Mouse (Mus musculus) frontal cortex, adult 2 months (tissue): ENCODE results near the gene Hps4. TPM values are rescaled to one million over a fixed set of nuclear protein-coding genes. Genes with fewer than 3 reads are reported as not detected.
A peak's percentile ranks its signal among the peaks of the same experiment; 100 is the strongest.
"Not testable (repeated sequence)": the region's sequence is repeated elsewhere in the genome, so short reads cannot be mapped to it uniquely, and the experiment has no call there.

Experiments used
- DNase-seq, 2 experiments: peaks; one replicate each; pipeline ENCODE4 v3.0.0; 2022; ENCODE audit warnings: low spot score in 1 of 2; ENCODE audit errors: extremely low spot score in 1 of 2
- polyA plus RNA-seq: library from polyadenylated mRNA; depleted of rRNA; stranded (reverse); fragments of >200 nt; gene quantifications from 2 replicates; pipeline ENCODE4 v1.2.3, GENCODE M21; 2012; rRNA removed

Hps4 gene
- polyA plus RNA-seq, 1 experiment = 41.4 TPM

GRCm38 (mm10) chr5:112394779-112395443, 52.0 kb downstream of the Hps4 start, which contains the start of gene Asphd2:
Gene Asphd2 (minus strand): TSS chr5:112394866.
- peak; percentile 66 to 85 for DNase-seq

DNA sequence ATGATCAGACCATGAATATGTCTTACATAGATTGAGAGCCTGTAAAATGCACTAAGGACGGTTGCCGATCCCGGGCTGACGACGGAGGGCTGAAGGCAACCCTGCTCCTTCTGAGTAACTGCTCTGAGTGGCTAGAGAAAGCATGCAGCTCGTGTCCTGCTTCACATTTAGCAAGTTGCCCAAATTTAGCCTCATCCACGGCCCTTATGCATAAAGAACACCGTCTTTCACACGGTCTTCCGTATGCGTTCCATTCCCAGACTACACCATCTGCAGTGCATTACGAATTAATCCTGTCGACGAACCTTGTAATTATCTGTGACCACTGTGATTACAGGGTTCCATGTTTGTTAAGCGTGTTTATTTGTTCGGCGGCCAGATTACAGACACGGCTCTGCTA, 53.2 kb downstream of the Hps4 start:
- no peak for DNase-seq

DNA sequence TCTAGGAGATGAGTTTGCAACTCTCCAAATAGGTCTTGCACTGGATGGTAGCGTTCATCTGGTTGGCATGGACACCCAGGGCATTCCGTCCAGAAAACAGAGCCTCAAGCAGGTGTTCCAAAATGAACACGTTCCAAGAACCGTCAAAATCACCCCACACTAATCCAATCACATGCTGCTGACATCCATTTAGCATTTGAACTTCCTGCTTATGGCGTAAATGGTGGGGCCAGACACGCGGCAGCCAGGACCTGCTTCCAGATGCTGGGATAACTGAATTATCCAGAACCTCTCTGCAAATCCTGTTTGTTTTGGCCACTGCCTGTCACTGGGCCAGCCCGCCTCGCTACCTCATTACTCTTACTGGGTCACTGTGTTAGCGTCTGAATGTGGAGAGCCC, 56.4 kb downstream of the Hps4 start:
- no peak for DNase-seq

DNA sequence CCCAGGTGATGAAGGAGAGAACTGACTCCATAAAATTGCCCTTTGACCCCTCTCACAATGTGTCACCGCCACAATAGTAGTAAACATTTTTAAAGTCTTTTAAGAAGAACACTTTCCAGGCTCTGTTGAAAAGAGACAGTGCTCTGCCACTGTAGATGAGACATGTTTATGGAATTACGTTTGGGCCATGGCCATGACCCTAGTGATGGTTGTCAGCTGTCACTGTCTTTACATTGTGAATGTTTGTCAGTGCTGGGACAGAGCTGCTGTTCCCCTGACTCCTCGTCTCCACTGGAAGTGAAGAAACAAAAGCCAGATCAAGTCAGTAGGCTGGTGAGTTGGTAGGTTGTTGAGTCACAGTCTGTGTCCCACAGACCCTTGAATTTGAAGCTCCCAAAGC, 59.6 kb downstream of the Hps4 start:
- DNase-seq = no peak

- no peak for DNase-seq
Observed at GRCm38 (mm10) chr5:112406017-112406416, 63.1 kb downstream of the Hps4 start.

- no peak for DNase-seq
Observed at GRCm38 (mm10) chr5:112409274-112409673, 66.4 kb downstream of the Hps4 start.

GRCm38 (mm10) chr5:112411072-112411471, 68.2 kb downstream of the Hps4 start:
- DNase-seq = peak in 1 of 2 experiments; percentile 63

- peak in 1 of 2 experiments; percentile 84 for DNase-seq
Observed at GRCm38 (mm10) chr5:112411514-112412335, 68.8 kb downstream of the Hps4 start.

DNA sequence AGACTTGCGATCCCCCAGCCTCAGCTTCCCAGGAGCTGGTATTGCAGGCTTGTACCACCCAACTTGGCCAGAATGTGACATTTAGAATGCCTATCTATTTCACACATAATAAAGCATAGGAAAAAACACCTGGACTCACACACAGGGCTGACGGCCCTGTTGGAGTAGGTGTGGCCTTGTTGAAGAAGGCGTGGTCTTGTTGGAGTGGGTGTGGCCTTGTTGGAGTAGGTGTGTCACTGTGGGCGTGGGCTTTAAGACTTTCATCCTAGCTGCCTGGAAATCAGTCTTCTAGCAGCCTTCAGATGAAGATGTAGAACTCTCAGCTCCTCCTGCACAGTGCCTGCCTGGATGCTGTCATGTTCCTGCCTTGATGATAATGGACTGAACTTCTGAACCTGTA, 69.9 kb downstream of the Hps4 start:
- DNase-seq = not testable (repeated sequence)

DNA sequence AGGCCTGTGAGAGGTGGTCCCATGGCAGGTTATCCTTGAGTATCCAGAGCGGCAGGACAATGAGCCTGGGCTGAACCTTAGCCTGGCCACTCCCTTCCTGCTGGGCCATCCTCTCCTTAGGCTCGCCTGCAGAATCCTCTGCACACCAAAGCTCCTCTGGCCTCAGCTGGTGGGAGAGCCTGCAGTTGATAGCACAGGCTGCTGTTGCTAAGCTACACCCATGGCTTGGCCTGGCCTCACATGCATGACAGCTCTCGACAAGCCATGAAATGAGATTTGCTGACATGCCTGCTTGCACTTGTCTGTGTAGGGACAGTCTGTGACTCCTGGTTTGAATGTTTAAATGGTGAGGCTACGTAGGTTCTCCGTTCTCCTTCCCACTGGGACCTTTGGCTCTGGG, 73.8 kb downstream of the Hps4 start:
- no peak for DNase-seq

GRCm38 (mm10) chr5:112418023-112418422, 75.1 kb downstream of the Hps4 start:
- no peak for DNase-seq

GRCm38 (mm10) chr5:112419535-112419934, 76.7 kb downstream of the Hps4 start:
- no peak for DNase-seq

DNA sequence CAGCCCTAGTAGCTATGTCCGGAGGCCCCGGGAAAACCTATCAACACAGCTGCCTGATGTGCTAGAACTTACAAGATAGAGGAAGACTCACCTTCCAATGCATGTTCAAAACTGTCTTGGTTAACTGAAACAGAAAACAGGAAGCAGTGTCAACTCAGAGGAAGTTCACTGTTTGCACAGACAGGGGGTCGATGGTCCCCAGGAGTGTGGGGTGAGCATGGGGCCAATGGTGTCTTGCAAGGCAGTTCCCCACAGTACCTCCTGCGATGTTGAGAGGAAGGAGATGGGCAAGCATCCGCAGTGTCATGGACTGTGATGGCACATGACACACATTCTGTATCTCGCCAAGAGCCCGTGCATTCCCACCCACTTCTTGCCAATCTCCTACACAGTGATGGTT, 83.8 kb downstream of the Hps4 start:
- no peak for DNase-seq

DNA sequence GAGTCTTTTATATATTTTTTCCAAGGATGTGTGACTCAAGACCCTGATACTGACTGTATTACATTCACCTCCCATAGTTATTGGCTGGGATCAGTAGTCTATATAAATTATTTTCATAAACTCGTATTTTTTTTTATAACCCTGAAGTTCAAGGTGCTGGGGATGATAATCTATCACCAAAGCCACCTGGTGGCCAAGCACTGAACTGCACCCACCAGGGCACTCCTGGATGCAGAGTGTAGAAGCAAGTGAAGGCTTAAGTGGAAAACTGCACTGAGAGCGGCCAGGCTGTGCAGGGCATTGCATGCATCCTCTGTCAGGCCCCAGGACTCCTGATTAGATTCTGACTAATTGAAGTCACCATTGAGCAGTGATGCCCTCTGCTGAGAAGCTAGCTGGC, 84.4 kb downstream of the Hps4 start:
- DNase-seq = peak in 1 of 2 experiments; percentile 87

Other genes with a start within 250 kb of the Hps4 start
- gene Cryba4, start 90.6 kb upstream of the Hps4 start, polyA plus RNA-seq = 1.4 and 1.9 TPM in 2 replicates
- gene Crybb1, start 87.3 kb upstream of the Hps4 start, polyA plus RNA-seq = 6.6 and 7.2 TPM in 2 replicates
- 36.6 and 40.7 TPM in 2 replicates for gene Tpst2, start 66.4 kb upstream of the Hps4 start, polyA plus RNA-seq
- 36.6 and 40.0 TPM in 2 replicates for gene Tfip11, start 16.7 kb upstream of the Hps4 start, polyA plus RNA-seq
- gene Srrd, start within 50 bp of the Hps4 start, polyA plus RNA-seq = 55.5 and 58.8 TPM in 2 replicates
- gene Gm6583, start 12.9 kb downstream of the Hps4 start, polyA plus RNA-seq = 0.04 TPM in 1 of 2 replicates, not detected in the other
- gene Asphd2, start 51.8 kb downstream of the Hps4 start, polyA plus RNA-seq = 146 and 153 TPM in 2 replicates
- not detected in 2 replicates for gene Gm6588, start 106.3 kb downstream of the Hps4 start, polyA plus RNA-seq
- 82.2 and 82.5 TPM in 2 replicates for gene Sez6l, start 234.1 kb downstream of the Hps4 start, polyA plus RNA-seq